Mouse (Mus musculus): Measurements from ENCODE around the gene Cirbp.

The Cirbp gene

DNA sequence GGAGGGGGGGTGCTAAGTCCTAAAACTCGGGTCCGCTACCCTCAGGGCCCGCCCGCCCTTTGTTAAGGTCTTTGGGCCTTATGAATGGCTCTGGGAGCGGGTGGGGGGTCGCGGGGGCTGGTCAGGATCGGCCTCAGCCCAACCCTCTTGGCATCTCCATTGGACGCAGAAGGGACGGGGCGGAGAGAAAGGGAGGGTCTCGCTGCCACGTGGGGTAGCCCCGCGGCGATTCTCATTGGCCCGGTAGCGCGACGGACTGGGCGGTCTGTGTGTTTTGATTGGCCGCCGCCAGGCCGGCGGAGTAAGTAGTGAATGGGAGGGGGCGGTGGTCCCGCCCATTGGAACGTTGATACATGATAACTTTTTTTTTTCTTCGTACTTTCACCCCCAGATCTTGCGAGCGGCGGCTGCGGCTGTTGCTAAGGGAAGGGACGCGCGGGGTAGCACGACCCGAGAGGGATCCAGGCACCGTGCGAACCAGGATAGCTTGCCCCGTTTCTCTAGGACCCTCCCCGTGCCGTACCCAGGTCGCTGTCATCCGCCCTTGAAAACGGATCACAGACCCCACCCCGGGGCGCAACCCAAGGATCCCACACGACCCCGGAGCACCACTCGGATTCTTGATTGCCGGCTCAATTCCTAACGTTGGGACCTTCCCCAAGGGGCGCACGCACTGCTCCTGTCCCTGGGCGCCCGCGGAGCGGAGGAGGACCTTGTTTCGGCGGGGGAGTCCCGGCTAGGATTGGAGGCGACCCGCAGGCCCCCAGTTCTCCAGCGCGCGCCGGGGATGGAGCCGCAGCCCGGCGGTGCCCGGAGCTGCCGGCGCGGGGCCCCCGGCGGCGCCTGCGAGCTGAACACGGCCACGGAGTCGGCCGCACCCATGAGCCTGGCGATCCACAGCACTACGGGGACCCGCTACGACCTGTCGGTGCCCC, 16.2 kb upstream of the Cirbp start:
- DNase-seq (ENCODE audit: inconsistent age in 2 of 2, low spot score in 1 of 2): peak; percentile 99

DNA sequence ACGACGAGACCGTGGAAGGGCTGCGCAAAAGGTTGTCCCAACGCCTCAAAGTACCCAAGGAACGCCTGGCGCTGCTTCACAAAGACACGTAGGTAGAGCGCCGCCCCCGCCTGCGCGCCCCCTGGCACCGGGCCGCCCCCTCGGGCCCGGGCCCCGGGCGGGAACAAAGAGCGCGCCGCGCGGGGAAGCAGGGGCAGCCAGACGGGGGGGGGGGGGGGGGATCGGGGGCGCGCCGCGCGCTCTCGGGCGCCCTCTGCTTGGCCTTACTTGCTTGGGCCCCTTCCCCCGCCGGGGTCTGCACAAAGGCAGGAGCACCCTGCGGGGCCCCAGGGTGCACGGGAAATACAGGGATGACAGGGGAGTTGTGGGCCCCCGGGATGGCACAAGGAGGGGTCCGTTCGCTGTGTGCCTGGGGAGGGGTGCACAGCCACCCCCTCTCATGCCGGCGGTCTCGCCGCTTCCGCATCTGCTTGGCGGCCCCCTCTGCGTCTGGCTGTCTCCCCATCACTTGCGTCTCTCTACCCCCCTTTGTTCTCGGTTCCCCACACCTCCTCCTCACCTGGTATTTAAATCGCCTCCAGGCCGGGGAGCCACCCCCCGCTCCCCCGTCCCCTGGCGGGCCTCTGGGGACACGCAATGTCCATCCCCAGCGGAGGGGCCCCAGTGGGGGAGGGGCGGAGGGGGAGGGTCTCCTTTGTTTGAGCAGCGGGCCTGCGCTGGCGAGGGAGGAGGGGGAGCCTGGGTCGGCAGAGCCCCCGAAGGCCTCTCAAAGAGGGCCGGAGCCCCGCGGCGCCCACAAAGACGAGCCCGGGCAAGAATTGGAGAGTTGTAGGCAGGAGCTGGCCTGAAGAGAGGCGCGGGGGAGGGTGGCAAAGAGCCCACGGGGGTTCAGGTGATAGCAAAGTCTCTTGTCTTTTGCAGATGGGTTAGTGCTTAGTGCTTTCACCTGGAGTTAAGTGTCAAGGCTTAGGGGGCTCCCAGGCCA, 15.3 kb upstream of the Cirbp start:
- peak; percentile 77 to 89 for DNase-seq (ENCODE audit: inconsistent age in 2 of 2, low spot score in 1 of 2)

DNA sequence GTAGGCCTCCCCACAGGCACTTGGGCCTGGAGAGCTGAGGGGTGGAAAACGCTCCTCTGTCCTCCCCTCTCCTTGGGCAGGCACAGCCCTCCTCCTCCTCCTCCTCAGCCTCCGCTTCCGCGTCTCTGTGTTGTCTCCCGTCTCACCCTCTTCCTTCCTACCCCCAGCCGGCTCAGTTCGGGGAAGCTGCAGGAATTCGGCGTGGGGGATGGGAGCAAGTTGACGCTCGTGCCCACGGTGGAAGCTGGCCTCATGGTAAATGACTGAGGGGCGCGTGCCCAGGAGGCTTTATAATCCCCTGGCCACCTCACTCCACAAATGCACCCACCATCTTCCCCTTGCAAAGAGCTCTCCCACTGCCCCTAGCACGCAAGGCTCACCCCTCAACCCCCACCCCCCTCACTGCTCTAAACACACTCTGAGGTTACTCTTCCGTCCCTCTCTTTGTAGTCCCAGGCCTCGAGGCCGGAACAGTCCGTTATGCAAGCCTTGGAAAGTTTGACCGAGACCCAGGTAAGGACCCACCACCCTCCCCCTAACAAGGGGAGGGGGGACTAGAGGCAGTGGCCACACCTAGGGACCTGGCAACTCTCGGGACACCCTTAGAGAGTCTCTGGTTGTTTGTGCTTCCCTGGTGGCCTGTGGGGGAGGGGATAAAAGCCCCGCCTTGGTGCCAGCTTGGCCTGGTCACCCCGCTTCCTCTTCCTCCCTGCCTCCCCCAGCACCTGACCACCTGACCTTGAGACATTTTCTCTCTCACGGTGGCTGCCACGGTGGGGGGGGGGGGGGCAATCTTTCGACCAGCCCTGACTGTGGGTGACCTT, 14.4 kb upstream of the Cirbp start:
- DNase-seq (ENCODE audit: inconsistent age in 2 of 2, low spot score in 1 of 2): peak; percentile 83 to 91

DNA sequence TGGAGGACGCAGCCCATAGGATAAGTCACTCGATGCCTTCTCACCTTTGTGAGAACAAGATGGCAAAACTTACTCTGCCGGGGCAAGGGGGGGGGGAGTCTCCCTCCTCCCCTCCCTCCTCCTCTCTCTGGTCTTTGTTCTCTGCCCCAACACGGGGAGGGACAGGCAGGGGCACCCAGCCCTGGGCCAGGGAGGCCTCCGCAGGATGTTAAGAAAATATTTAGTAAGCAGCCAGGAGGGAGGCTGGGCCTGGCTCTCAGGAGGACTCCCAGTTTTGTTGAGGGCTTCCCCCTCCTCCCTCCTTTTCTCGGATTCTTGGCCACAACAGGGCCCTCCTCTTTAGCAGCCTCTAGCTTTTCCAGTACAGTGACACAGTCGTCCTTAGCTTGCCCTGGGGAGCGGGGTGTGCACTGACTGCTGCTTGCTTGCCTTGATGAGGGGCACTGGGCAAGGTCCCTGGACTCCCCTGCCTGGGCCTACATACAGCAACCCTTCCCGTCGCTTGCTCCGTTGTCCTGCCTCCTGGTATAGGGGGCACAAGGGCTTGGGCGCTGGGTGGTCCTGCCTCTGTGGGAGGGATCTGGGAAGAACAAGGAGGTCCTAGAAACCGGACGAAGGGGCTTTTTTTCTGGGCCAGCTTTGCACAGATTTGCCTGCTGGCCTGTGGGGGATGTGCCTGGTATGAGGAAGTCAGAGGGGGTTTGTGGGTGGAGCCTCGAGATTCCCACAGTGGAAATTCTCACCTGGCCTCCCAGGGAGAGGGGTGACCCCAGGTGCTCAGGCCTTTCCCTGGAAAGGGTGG, 13.5 kb upstream of the Cirbp start:
- peak; percentile 70 to 88 for DNase-seq (ENCODE audit: inconsistent age in 2 of 2, low spot score in 1 of 2)

DNA sequence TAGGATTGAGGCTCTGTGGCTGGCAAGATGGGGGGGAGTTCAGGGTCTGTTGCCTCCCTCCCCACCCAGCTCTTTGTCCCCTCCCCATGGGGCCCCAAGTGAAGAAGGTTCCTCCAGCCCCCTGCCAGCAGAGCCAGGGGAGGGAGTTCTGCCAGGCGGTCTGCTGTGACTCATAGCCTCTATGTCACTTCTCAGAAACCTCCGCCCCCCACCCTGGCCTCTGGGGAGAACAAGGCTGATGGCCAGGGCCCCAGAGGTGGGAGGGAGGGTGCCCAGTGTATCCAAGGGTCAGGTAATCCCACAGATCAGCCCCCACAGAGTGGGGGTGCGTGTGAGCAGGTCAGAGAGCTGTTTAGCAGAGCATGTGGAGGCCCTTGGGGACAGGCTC, 12.9 kb upstream of the Cirbp start:
- DNase-seq (ENCODE audit: inconsistent age in 2 of 2, low spot score in 1 of 2): peak; percentile 89 to 95

DNA sequence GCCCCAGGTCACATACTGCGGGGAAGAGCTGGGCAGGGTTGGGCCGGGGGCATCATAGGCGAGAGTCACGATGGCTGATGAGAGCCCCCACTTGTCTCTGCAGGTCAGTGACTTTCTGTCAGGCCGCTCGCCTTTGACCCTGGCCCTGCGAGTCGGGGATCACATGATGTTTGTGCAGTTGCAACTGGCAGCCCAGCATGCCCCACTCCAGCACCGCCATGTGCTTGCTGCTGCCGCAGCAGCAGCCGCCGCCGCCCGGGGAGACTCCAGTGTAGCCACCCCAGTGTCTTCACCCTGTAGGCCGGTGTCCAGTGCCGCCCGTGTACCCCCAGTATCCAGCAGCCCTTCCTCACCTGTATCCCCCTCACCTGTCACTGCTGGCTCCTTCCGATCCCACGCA, 12.1 kb upstream of the Cirbp start:
- DNase-seq (ENCODE audit: inconsistent age in 2 of 2, low spot score in 1 of 2): peak in 1 of 2 experiments; percentile 45

DNA sequence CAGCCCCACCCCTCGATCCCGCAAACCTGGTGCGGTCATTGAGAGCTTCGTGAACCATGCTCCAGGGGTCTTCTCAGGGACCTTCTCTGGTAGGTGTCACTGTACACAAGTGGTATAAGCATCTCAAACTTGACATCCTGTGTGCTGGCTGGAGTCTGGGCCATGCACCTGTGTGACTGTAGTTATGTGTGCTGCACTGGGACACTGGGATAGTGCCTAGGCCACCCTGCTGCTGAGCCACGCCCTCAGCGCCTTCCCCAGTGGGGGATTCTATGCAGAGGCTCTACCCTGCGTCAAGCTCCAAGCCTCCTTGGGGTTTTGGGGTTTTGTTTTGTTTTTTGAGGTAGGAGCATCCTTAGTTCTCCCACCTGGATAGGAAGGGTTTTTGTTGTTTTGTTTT, 11.4 kb upstream of the Cirbp start:
- DNase-seq (ENCODE audit: inconsistent age in 2 of 2, low spot score in 1 of 2): no peak

DNA sequence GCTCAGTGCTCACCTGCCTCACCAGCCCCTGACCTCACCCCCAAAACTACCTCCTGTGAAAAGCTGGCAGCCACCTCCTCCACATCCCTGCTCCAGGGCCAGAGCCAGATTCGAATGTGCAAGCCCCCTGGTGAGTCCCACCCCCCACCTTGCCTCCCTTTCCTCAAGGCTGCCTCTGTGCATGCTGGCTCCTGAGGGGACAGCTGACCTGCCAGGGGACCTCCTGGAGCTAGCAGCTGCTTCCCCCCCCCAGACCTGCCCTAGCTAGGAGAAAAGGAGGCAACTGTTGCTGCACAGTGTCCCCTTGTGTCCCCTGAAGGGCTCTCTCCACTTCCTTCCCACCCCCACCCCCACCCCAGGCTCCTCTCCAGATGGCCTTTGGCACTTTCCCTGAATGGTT, 10.5 kb upstream of the Cirbp start:
- no peak for DNase-seq (ENCODE audit: inconsistent age in 2 of 2, low spot score in 1 of 2)

DNA sequence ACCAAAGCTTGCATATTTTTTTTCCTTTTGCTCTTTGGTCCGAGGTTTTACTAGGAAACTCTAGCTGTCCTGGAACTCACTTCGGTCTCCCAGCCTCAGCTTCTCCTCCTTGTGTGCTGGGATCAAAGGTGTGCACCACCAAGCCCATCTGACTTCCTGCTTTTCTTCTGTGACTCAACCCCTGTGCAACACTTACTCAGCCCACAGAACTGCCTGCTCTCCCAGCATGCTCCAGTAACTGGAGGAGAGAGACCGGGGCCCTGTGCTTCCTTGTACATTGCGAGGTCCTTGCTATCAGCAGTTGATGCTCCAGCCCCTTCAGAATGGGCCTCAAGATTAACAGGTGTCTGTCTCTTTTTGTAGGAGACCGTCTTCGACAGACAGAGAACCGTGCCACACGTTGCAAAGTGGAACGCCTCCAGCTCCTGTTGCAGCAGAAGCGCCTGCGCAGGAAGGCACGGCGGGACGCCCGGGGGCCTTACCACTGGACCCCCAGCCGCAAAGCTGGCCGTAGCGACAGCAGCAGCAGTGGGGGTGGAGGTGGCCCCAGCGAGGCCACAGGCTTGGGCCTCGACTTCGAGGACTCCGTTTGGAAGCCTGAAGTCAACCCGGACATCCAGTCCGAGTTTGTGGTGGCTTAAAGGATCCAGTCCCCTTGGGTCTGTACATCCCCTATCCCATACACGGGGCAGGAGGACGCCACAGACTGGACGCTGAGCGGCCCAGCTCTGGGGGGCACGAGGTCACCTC, 9.6 kb upstream of the Cirbp start:
- peak in 1 of 2 experiments; percentile 59 for DNase-seq (ENCODE audit: inconsistent age in 2 of 2, low spot score in 1 of 2)

DNA sequence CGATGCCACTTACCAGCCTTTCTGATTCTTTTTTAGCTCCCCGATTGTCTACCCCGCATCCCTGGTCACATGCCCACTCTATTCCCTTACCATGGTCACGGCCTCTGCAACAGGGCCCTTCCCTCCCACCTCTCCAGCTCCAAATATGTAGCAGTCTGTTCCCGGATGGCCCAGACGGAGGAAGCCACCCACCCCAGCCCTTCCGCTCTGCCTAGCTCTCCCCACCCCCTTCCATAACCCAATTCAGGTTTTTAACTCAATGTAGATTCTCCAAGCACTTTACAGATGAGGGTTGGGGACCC, 9.1 kb upstream of the Cirbp start:
- DNase-seq (ENCODE audit: inconsistent age in 2 of 2, low spot score in 1 of 2): peak in 1 of 2 experiments; percentile 47

DNA sequence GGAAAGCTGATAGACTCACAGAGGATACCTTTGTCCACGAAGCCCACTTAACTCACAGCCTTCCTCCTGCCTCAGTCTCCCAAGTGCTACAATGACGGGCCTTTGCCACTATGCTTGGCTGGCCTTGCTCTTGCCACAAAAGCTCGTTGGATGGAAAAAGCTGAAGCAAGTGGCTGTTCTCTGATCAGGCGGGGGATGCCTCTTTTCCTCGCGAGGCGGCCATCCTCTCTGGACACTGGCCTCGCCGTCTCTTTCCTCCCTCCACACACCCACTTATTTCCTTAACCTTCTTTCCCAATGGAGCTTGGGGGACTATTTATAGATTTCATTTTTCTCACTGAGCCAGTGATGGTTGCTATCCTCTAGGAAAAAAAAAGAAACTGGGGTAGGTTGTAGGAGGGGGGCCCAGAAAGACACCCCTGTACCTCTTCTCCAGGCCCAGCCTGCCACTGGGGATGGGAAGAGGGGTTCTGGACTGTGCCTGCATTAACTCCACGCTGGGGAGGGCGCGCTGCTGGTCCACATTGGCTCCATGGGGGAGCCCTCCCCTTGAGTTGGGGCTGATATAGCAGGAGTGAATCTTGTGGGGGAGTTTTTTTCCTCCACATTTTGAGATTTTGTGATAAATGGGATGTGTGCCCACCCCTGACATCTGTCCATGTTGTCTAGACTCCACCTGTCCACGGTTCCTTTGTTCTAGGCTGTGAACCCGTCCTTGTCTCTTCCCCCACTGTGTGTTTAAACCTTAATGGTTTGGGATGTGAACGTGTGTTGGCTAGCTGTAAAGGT, 8.4 kb upstream of the Cirbp start:
- DNase-seq (ENCODE audit: inconsistent age in 2 of 2, low spot score in 1 of 2): peak in 1 of 2 experiments; percentile 59

DNA sequence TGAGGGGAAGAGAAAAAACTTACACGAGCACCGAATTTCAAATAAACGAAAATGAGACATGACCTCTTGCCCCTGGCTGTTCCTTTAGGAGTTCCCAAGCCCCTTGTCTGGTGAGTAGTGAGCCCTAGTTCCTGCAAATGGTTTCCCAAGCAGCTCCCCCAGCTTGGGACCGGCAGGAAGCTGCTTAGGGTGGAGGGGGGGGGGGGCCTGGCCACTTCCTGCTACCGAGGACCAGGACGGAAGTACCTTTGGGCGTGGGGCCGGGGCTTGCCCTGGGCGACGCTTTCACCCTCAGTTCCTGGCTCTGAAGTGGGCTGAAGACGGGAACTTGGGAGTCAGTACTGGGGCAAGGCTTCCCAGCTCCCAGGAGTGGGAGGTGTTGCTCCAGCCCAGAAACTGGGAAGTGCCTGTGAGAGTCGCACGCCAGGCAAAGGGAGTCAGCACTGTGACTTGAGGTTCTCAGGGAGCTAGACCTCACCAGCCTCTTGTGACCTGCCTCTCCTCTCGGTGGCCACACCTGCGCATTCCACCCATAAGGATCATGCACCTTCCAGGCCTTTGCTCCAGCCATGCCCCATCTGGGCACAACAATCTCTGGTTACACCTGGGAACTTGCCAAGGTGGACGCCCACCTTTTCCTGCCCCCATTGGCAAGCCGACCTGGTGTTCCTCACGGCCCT, 7.3 kb upstream of the Cirbp start:
- peak in 1 of 2 experiments; percentile 78 for DNase-seq (ENCODE audit: inconsistent age in 2 of 2, low spot score in 1 of 2)

DNA sequence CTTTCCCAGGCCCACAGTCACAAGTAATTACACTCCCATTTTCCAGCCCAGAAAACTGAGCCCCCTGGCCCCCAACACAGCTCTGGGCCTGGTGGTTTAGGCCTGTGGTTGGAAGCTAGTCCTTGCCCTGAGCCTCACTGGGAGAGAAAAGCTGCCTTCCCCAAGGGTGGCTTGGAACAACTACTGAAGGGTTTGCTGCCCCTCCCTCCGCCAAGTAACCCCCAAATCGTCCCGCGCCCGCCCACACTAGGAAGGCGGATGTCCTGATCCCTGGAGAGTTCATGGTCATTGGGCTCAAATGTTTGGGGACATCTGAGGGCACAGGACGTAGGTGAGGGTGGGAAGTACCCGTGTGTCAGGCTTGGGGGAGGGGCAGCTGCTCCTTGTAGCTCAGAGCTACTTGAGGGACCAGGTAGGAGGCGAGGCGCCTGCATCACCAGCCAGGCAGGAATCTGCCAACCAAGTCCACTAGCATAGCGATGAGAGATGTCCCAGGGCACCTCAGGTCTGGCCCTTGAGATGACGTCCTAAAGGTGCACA, 6.7 kb upstream of the Cirbp start:
- DNase-seq (ENCODE audit: inconsistent age in 2 of 2, low spot score in 1 of 2): peak in 1 of 2 experiments; percentile 77

DNA sequence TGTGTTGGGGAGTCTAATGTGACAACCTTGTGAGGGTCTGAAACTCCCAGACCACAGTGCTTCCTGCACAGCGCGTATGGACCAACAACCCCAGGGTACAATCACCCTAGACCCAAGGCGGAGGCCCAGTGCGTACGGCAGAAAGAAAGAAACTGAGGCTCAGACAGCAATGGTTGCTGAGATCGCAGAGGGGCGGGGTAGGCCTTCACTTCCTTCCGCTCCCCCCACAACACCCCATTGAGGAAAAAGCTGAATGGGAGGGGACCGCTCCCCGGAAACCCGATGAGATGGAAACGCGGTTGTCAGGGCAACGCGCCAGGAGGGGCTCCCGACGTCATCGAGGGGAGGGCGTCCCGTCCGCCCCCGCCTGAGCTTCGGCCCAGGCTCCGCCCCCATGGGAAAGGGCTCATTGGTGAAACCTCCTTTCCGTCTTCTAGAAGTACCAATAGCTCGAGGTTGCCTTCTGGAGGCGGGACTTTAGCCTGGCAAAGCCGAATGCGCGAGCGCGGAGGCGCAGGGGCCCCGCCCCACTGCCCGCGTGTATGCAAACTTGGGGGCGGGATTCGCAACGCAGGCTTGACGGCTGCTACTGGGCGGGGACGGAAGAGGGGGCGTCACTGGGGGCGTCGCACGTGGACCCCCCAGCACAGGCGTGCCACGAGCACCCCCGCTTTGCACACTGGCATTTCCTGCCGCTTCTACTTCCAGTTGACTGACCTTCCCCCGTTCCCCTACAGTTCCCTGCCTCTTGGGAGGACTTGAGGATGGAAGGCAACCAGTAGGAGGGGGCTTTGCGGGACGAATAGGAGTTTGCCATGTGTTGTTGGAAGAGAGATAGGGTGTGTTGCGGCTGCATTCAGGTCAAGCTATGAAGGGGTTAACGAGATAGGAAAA, 6.0 kb upstream of the Cirbp start:
- peak; percentile 100 for DNase-seq (ENCODE audit: inconsistent age in 2 of 2, low spot score in 1 of 2)

DNA sequence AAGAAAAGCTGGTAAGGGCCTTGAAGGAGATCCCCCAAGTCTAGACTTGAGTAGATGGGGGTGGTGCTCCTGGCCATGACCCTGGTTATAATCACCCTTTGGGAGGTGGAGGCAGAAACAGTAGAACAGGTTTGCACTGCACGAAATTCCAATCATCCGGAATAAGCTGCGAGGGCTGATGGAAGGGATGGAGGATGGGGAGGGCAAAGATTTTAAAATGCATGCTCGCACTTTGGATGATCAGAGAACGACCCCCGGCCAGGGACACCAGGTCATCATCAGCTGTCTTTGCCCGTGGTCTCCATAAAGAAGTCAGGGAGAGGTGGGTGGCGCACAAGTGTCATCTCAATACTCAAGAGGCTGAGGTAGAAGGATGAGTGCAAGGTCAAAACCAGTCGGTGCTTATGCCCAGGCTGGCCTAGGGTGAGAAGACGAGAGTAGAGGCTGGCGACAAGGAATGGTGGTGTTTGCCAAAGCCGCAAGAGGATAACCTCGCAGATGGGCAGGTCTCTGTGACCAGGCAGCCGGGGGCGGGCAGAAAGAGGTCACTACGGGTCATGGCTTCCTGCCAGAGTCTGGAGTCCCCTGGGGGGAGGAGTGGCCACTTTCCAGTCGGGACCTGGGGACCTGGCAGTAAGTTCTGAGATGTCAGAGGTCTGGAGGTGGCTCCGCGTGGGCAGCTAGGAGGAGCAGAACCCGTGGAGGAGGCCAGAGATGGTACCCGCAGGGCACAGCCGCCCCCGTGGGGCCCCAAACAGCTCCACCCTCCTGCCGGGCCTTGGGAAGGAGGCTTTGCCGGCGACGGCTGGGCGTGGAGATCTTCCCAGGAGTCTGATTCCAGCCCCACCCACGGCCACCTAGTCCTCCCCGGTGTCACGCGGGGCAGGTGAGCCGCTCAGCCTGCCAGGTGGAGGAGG, 5.1 kb upstream of the Cirbp start:
- peak; percentile 94 to 98 for DNase-seq (ENCODE audit: inconsistent age in 2 of 2, low spot score in 1 of 2)

Data from adrenal gland, adult (tissue).